Mouse (Mus musculus) left cerebral cortex, adult 9 months (tissue): ENCODE results near the gene Il12a.
"Not testable (repeated sequence)": the region's sequence is repeated elsewhere in the genome, so short reads cannot be mapped to it uniquely, and the experiment has no call there.

ENCODE experiments used
- DNase-seq, 2 experiments: peaks; one replicate each; pipeline ENCODE4 v3.0.0; 2022; ENCODE audit warnings: low spot score in 2 of 2

The Il12a gene

DNA sequence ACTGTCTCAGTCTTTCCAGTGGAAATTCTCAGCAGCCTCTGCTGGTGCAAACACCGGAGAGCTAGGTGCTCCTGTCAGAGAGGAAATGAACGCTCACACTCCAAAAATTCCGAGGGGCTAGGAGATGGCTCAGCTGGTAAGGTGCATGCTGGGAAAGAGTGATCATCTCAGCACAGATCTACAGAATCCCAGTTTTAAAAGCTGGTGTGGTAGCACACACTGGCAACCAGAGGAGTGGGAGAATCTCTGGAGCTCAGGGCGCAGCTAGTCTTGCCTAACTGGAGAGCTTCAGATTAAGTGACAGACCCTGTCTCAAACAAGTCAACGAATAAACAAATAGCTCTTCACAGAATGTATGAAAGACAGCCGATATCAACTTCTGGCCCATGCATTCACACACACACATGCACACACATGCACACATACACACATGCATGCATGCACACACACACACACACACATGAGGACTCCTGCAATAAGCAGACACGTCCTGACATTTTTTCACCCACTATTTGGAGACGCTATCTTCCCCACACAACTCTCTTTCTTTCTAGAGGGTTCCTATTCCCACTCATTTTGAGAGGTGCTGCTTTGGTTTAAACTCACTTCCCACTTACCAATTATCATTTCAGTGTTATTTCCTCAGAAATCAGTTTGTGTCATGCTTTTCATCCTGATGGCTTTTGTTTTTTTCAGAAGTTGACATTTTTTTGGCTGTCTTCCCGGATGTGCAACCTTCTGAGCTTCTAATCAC lies 52.5 kb downstream of the Il12a start:
- DNase-seq = no peak

DNA sequence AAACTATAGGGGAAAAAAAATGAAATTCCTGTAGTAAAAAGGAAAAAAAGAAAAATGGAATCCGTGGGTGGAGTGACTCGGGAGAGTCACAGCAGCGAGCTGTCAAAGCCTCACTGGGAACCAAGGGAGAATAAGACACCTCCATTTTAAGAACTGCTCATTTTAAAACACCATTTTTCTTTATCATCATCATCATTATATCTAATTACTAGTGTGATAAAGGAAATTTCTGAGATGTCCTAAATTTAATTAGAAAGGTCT lies 53.0 kb downstream of the Il12a start:
- DNase-seq = no peak

DNA sequence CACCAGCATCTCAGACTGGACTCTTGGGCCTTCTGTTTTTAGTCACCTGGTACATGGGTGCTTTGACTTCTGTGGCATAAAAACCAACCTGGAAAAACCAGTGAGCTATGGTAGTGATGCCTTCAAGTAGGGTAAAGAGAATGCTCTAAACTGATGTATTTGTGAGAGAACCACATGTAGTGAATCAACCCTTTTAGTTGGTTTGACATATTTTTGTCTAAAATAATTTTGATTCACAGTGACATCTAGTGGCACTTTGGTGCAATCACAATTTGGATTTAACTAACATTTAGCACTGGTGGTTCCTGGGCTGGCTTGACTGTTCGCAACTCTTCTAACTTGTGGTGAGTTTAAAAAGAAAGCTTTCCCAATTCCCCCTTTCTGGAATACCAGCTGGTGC lies 53.7 kb downstream of the Il12a start:
- DNase-seq = no peak

DNA sequence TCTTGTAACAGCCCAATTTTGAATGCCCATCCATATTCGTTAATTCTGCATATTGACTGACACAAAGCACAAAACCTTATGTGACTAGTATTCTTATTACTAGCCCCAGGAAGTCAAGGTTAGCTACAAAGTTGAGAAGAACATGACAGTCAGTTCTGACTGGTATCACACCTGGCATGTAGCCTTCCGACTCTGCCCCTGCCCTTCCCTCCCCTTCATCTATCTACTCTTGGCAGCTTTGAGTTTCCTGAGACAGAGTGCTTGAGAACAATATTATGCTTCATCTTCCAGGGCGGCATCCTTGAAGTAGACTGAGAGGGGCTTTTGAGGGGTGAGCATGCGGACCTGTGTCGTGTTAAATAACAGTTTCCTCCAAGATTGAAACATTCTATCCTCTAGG lies 54.6 kb downstream of the Il12a start:
- no peak for DNase-seq

DNA sequence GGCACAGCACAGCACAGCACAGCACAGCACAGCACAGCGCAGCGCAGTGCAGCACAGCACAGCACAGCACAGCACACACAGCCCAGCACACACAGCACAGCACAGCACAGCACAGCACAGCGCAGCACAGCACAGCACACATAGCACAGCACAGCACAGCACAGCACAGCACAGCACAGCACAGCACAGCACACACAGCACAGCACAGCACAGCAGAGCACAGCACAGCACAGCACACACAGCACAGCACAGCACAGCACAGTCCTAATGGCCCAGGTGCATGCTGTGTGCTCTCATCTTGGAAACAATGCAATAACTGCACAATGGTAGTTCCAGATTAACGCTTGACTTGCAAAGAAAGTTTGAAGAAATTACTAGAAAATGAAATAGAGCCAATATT lies 55.8 kb downstream of the Il12a start:
- not testable (repeated sequence) for DNase-seq
